In genomic region chr19:49264616-49265015, GRCm38 (mm10) we compare ENCODE assay signal across 12 mouse cellular contexts.
DNase-seq lines count a peak whose midpoint lies in the region; ATAC-seq and TF ChIP-seq lines count a peak whose summit lies in the region.
"Had no signal": no experiment of that assay in that cellular context is flagged by ENCODE, and none has a peak within 500 bp of the region (broad histone marks: within the 10 kb centered on the region; RNA-seq: fewer than 3 reads in every experiment).

No protein-coding gene starts in this region.

- H3K4me2 ChIP-seq in kidney, postnatal 0 days (ENCODE audit: low read length): no peak overlapping the region
- H3K4me2 ChIP-seq in kidney, embryonic 16.5 days (replicated peaks; ENCODE audit: low read depth, low read length): no peak overlapping the region
- H3K4me2 ChIP-seq: heart, embryonic 13.5 days; hindbrain, embryonic 15.5 days; liver, embryonic 11.5 days; neural tube, embryonic 15.5 days had no signal

- CTCF ChIA-PET in Patski (lab: Charles Lee): interaction anchor here (1.6 kb wide), 1 partner anchor 48 kb away, joined by 3 read pairs; no protein-coding TSS in a partner anchor

- H3K4me1 ChIP-seq in kidney, postnatal 0 days (replicated peaks; ENCODE audit: insufficient read depth, low read length): no peaks in the 10 kb centered on the region
- H3K4me1 ChIP-seq in kidney, embryonic 16.5 days (ENCODE audit: insufficient read depth, low read length): no peaks in the 10 kb centered on the region
- no peaks in the 10 kb centered on the region for H3K4me1 ChIP-seq in limb, embryonic 10.5 days
- H3K4me1 ChIP-seq: hindbrain, embryonic 15.5 days; neural tube, embryonic 15.5 days had no signal

- ATAC-seq in kidney, postnatal 0 days (replicated peaks; ENCODE audit: low FRiP score, low read depth): no peak
- no peak for ATAC-seq in kidney, embryonic 16.5 days (ENCODE audit: low FRiP score, low TSS enrichment)
- no peak for ATAC-seq in Patski

- TF ChIP-seq CTCF in kidney, postnatal 0 days (IDR thresholded peaks at IDR 0.05; ENCODE audit: low read depth): peak; percentile 67
- TF ChIP-seq CTCF in Patski (IDR thresholded peaks at IDR 0.05): peak; percentile 12

- H3K27me3 ChIP-seq in kidney, postnatal 0 days (ENCODE audit: insufficient read depth, low read length): no peaks in the 10 kb centered on the region
- H3K27me3 ChIP-seq in kidney, embryonic 16.5 days (ENCODE audit: insufficient read depth, low read length): no peaks in the 10 kb centered on the region
- peaks cover 10% of the 10 kb centered on the region for H3K27me3 ChIP-seq in Patski
- no peaks in the 10 kb centered on the region for H3K27me3 ChIP-seq in limb, embryonic 10.5 days (ENCODE audit: low read depth, poor library complexity, severe bottlenecking)
- H3K27me3 ChIP-seq: heart, embryonic 13.5 days; hindbrain, embryonic 15.5 days; neural tube, embryonic 15.5 days had no signal

- no peak overlapping the region for H3K9ac ChIP-seq in kidney, postnatal 0 days (ENCODE audit: low read depth, low read length)
- H3K9ac ChIP-seq in kidney, embryonic 16.5 days (replicated peaks; ENCODE audit: low read length): no peak overlapping the region
- H3K9ac ChIP-seq: heart, embryonic 13.5 days; hindbrain, embryonic 15.5 days; neural tube, embryonic 15.5 days had no signal

- DNase-seq in kidney, postnatal 0 days (ENCODE audit: low spot score): peak; percentile 36
- DNase-seq in lung, postnatal 14 days: peak; percentile 1
- no peak for DNase-seq in lung, adult 18-20 months
- DNase-seq in Patski (ENCODE audit: low read depth, low spot score): no peak
- peak; percentile 22 to 53 for DNase-seq in layer of hippocampus, postnatal 10 days (ENCODE audit: low spot score in 2 of 2)
- DNase-seq in limb, embryonic 10.5 days (ENCODE audit: low spot score): no peak
- DNase-seq: adrenal gland, postnatal 25 days had no signal

- POLR2A ChIA-PET in Patski (lab: Charles Lee): no interaction called here

- WGBS in kidney, postnatal 0 days: 64% methylated on average over 1 of the region's 1 CpGs
- WGBS in kidney, embryonic 16.5 days: 61% methylated on average over 1 of the region's 1 CpGs
- WGBS in limb, embryonic 10.5 days: 84% methylated on average over 1 of the region's 1 CpGs

- in situ Hi-C loops in Patski (cut with MboI; ENCODE audit: low pct_unique_long_range_greater_than_20kb): no loop called here

- no peaks in the 10 kb centered on the region for H3K36me3 ChIP-seq in kidney, postnatal 0 days (ENCODE audit: insufficient read depth, low read length)
- H3K36me3 ChIP-seq in kidney, embryonic 16.5 days (ENCODE audit: insufficient read depth, low read length): no peaks in the 10 kb centered on the region
- no peaks in the 10 kb centered on the region for H3K36me3 ChIP-seq in limb, embryonic 10.5 days
- H3K36me3 ChIP-seq: heart, embryonic 13.5 days; hindbrain, embryonic 15.5 days; neural tube, embryonic 15.5 days had no signal

- H3K9me3 ChIP-seq in kidney, postnatal 0 days (replicated peaks; ENCODE audit: low read length): no peaks in the 10 kb centered on the region
- no peaks in the 10 kb centered on the region for H3K9me3 ChIP-seq in kidney, embryonic 16.5 days (ENCODE audit: low read length)
- no peaks in the 10 kb centered on the region for H3K9me3 ChIP-seq in limb, embryonic 10.5 days (replicated peaks)
- H3K9me3 ChIP-seq: heart, embryonic 13.5 days; hindbrain, embryonic 15.5 days; neural tube, embryonic 15.5 days had no signal

- H3K4me3 ChIP-seq in kidney, postnatal 0 days (replicated peaks; ENCODE audit: low read depth, low read length): no peak overlapping the region
- no peak overlapping the region for H3K4me3 ChIP-seq in kidney, embryonic 16.5 days (ENCODE audit: low read length)
- H3K4me3 ChIP-seq in limb, embryonic 10.5 days: no peak overlapping the region
- H3K4me3 ChIP-seq: heart, embryonic 13.5 days; hindbrain, embryonic 15.5 days; neural tube, embryonic 15.5 days had no signal

- no peak overlapping the region for H3K27ac ChIP-seq in kidney, postnatal 0 days
- no peak overlapping the region for H3K27ac ChIP-seq in kidney, embryonic 16.5 days (ENCODE audit: low read length)
- no peak overlapping the region for H3K27ac ChIP-seq in limb, embryonic 10.5 days
- H3K27ac ChIP-seq: heart, embryonic 13.5 days; hindbrain, embryonic 15.5 days; neural tube, embryonic 15.5 days had no signal

Comparison
In these comparisons a context has a peak if more than half of its experiments do, and no peak if none do; other contexts are left out.
1. DNase-seq: peak in kidney, postnatal 0 days (single experiment), lung, postnatal 14 days (single experiment) and layer of hippocampus, postnatal 10 days (2 of 2); none in lung, adult 18-20 months (0 of 2), Patski (single experiment) and limb, embryonic 10.5 days (single experiment).